Mouse (Mus musculus) layer of hippocampus, postnatal 36 days (tissue): ENCODE measurements around the gene Tshz2. TPM values are rescaled to one million over a fixed set of nuclear protein-coding genes. Genes with fewer than 3 reads are reported as not detected.

Experiments used
- DNase-seq, 2 experiments: peaks; one replicate each; pipeline ENCODE4 v3.0.0; 2022
- total RNA-seq, 2 experiments: library from RNA; stranded (reverse); gene quantifications; 2 replicates each; pipeline ENCODE4 v1.2.3; 2021

Tshz2 gene
- total RNA-seq, 2 experiments from 2014 or later, result 29.6 to 34.3 TPM

DNA sequence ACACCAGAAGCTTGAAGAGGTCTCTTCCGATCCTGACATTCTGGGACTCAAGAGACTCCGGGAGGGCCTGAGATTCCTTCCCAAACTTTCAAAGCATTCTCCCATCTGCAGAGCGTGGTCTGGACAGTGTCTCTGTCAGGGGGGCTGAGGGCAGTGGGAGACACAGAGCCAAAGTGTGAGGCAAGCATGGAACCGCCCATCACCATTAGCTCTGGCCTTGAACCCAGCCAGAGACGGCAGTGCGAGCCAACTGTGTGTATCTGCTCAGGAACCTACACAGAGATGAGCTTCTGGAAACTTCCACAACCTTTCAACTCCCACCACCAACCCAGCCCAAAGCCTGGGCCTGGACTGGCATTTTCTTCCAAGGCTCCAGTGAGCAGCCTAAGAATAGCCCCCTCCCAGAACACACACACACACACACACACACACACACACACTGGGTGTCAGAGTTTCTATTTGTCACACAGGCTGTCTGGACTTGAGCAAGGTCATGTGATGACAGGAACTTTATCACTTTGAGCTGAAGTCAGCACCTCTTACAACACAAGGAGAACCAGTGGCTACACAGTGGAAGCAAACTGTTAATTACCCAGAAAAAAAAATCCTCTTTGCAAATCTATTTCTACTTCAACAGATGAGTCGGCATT, 67.2 kb downstream of the Tshz2 start:
- DNase-seq, result no peak

DNA sequence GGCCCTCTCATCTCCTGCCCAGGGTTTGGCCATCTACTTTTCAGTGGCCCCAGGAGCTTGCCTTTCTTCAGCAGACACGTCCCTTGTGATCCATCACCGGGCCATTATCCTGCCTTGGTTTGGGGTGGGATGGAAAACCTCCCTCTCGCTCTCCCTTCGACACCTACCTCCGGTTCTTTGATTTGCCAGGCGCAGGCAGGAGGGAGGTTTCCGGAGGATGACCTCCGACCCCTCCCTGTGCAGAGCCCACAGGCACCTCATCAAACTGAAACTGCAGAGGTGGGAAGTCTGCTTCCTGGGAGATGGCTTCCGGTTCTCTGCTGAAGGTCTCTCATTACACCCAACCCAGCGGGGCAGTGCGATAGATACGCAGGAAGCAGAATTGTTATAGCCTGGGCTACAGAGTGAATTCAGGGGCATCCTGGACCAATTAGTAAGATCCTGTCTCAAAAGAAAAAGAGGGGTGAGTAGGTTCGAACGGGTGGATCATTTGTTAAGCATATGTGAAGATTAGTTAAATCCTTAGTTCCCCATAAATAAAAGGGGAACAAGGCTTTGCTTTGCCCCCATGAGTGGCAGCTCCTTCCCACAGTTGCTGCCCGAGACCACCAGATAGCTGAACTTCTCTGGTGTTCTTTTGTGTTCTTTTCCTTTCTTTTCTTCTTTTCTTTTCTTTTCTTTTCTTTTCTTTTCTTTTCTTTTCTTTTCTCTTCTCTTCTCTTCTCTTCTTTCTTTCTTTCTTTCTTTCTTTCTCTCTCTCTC, 70.1 kb downstream of the Tshz2 start:
- DNase-seq, result no peak

DNA sequence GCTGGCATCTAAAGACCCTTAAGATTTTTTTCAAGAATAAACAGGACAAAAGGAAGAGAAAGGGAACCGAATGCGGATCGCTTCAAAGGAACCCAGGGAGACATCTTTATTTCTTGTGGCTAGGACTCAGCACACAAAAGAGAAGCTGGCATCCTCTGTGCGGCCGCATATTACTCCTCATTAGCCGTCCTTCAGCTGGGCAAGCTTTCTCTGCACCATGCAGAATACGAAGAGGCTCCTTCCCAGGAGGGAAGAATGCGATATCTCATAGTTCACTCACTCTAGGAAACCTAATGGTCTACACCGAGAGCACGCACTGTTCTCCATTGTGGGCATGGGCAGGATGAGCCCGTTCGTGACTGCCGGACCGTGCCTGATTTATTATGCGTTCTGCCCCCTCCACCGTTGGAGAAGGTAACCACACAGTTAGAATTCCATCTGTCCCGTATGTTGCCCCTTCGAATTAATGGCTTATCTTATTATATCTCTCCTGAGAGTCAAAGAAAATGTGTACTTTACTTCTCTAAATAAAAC, 89.0 kb downstream of the Tshz2 start:
- DNase-seq, result no peak

DNA sequence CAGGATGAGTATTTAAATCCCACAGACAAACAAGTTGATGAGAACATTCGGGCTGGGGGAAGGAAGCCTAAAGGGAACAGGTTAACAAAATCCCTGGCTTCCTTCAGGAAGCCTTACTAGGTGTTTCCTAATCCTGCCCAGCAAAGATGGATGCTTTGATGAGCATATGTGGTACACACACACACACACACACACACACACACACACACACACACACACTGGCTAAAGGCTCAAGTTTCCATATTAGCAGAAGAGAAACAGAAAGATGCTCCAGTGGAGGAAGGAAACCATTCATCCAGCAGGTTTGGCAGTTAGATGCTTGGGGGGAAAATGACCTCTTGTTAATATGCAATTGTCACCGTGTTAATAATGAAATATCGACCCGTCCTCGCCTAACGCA, 89.5 kb downstream of the Tshz2 start:
- no peak for DNase-seq

DNA sequence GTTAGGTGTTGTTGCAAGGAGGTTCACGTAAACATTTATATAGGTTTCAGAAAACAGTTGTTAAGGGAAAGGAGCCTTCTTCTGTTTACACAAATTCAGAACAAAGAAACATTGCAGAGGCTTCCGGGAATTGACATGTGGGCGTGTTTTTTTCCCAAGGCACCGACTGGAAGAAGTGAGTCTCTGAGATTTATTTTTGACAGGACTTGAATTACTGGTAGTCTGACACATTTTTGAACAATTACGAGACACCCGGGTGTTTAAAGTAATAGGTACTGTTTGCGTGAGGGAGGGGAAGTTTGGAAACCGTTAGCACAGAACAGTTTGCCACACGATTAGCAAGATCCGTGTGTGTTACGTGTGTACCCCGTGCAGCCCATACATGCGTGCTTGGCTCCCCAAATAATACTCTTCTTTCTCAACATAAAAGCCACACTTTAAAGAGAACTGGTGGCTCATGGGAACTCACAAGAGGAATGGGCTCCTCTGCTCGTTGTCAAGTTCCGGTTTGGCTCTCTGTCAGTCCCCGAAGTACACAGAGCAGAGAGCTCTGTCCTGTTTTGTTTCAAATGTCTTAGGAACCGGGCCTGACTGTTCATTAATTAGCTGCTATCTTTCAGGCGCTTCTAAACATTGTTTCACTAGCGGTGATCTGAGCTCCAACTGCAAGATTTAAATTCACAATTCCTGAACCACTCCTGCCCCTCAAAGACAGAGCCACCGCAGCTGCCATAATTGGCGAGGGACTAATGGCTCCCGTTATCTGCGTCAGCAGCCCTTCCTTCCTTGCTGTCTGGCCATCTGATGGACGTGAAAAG, 91.0 kb downstream of the Tshz2 start:
- DNase-seq, result no peak

DNA sequence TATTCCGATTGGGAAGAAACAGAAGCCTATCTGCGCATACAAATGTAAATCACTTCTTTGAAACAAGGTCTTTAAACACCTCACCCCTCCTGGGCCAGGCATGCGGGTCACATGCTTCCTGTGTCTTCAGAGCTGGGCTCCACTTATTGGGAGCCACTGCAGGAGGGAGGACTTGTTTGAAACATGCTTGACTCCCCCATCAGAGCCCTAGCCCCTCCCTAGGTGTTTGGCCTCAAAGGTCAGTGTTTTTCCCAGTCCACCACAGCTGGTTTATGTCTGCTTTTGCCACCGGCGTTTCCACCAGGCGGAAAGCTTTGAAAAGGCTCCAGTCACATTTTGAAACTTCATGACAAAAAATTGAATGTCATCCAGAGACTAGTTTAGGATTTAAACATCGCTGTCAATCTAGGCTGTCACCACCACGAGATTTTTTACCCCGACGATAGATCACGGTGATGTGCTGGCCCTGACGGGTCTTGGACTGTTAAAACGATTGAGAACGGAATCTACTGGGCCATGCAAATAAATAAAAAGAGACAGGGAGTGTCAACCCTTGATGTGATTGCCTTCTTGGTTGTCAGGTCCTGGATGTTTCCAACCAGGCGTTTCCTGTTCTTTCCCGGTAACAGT, 96.0 kb downstream of the Tshz2 start:
- DNase-seq, result no peak

DNA sequence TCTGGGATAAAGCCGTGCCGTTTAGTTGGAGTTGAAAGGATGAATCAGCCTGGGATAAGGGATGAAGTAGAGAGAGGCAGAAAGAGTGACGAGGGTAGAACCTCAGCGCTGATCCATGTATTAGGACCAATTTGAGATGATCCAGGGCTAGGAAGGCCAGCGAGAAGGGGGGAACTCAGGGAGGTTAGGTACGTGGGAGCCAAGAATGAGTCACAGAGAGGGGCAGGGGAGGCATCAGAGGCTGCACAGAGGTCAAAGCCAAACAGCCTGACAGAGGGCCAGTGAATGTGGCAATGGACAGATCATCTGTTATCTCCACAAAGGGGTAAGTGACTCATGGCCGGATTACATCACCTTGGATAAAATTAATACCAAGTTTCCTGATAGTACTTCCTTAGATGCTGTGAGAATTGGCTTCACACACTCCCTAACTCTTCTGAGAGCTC, 97.8 kb downstream of the Tshz2 start:
- no peak for DNase-seq

DNA sequence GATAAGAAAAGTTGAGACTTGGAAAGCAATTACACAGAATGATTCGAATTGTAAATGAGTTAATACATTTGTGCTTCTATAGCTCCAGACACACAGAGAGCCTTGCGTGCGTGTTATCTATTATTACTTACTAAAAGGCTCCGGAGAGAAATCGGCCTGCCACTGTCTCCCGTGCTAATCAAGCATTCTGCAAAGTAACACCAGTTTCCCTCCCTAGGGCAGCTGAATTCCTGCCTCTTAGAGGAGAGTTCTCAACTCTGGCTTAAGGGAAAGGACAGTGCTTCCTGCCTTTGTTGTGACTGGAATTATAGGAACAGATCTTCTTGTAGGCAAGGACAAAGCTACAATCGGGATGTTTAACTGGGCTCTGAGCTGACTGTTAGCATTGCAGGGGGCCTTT, 101.2 kb downstream of the Tshz2 start:
- no peak for DNase-seq

DNA sequence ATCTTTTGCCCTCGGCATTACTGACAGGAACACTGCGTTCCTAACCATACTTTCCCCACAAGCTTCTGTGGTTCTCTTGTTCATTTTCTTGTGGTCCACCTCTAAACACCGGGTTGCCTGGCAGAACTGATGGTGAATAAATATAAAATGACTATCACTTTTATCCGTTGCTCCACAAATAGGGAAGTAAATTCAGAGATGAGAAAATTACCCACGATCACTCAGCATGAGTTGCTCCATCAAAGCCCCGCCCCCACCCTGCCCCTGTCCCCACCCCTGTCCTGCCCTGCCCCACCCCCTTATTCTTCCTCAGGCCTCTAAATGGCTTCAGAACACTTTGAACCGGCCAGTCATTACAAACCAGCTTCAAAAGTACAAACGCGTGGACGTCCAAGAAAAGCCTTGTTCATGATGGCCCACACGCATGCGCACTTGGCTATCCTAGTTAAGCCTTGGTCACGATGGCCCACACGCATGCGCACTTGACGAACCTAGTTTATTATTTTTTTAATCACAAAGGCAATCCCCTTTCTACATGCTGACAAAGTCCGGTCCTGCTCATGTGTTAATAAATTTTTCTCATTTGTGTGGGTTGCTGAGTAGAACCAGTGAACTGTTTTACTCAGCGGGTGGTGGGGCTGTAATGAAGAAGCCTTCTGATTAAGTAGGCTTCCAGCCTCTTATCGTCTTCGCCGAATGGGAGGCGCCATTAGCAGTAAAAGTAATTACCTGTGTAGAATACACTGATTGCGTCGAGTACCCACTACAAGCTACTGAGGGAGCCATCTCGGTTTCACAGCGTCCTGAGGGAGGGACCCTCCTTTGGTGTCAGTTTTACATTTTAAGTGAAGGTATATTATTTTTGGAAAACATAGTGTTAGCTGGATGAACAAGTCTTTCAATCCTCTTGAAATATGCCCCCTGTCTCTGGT, 102.9 kb downstream of the Tshz2 start:
- no peak for DNase-seq

DNA sequence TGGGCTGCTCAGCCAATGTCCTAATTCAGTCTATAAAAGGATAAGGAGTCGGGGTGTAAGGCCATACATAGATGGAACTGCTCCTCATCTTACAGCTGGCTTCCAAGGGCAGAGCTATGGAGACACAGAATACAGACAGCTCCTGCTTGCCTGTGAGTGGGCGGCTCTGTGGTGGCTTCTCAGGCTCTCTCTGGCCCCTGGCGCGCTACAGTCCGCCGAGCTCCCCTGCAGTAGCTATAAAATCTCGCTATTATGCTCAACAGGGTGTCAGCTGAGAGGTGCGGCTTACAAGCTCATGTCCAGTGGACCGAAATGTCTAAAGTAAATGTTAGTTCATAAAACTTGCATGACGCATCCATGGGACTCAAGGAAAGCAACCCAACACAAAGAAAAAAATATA, 108.2 kb downstream of the Tshz2 start:
- no peak for DNase-seq

DNA sequence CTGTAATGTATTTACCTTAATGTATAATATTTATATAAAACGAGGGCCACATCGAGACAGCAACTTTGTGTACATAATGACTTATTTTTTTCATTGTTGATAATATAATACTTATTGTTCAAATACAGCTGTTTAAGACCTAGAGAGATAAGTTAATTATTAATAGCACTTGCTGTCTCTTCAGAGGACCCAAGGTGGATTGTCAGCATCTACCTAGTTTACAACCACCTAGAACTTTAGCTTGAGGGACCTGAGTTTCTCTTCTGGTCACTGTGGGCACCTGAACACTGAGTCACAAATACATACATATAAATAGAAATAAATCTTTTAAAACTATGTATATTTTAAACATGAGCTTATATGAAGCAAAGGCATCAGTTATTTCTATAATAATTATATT, 110.0 kb downstream of the Tshz2 start:
- no peak for DNase-seq

DNA sequence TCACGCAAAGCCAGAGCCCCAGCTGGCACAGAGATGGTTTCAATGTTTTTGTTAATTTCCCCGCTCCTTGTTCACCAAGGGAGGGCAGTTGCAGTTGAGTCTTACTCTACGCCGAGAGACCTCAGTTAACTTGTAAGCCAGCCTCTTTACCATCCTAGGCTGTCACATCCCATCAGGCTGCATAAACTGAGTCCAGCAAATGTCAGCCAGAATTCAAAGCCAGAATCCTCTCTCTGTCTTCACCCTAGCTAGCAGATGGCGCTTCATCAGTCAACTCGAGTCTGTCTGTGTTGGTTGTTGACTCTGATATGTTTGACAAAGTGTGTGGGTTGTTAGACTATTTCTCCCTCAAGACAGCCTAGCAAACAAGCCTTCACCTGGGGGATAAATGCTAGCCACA, 110.5 kb downstream of the Tshz2 start:
- DNase-seq, result peak in 1 of 2 experiments; percentile 8

DNA sequence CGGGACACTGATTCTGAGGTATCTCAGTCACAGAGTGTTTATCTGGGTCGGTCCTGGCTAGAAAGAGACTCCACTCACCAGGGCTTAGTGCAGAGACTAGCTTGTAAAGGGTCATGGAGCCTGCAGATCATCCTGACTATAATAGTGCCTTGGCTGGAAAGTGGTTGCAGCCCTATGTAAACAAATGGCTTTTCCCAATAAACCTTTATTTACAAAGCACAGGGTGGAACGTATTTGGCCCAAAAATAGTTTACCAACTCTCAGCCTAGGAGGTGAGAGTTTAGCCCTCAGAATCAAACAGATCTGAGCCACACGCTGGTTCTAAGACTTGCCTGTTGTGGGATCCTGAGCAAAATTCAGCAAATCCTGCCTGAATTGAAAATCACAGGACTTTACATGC, 111.1 kb downstream of the Tshz2 start:
- DNase-seq, result no peak

DNA sequence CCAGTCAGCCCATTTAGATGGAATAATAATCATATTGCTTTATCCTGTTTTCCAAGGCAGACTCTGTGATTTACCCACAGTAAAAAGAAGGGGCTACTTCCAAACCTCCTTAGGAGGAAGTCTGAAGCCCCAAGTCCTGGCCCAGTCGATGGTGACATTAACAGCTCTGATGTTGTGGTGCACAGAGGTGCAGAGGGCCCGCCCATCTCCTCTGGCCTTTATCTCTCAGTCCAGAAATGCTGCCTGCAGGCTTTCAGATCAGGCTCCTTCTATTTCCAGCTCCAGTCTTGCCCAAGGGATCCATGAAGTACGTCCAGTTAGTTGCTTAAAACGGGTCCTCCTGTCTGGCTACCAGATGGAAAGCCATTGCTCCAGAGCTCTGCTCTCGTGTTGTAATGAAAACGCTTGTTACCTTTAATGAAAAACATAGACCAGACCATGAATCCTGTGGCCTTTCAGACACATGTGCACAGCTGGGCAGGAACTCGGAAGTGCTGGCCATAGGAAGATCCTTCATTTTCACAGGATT, 114.4 kb downstream of the Tshz2 start:
- DNase-seq, result no peak

DNA sequence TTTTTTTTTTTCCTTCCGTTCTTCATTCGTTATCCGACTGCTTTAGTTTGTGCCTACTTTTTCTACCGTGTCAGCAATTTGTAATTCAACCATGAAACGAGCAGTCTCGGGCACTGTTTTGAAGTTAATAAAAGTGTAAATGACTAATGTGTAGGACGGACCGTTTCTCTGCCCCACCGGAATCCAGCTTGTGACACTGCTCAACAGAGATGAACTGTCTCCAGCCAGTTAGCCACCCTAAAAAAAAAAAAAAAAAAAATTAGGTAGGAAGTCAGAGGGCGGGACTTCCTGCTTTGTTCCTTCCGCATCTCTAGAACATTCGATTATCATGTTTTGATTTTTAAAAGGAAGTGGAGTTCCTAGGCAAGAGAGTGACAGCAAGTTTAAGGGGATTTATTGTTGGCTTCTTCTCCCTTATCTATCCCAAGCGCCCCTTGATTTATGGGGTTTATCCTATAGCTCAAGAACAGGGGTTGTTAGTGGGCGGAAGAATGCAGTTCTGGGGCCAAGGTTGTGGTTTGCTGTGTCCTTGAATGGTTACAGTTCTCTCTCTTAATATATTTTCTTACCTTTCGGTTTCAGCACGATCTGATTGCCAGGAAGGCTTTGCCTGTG, 116.6 kb downstream of the Tshz2 start:
- DNase-seq, result no peak

DNA sequence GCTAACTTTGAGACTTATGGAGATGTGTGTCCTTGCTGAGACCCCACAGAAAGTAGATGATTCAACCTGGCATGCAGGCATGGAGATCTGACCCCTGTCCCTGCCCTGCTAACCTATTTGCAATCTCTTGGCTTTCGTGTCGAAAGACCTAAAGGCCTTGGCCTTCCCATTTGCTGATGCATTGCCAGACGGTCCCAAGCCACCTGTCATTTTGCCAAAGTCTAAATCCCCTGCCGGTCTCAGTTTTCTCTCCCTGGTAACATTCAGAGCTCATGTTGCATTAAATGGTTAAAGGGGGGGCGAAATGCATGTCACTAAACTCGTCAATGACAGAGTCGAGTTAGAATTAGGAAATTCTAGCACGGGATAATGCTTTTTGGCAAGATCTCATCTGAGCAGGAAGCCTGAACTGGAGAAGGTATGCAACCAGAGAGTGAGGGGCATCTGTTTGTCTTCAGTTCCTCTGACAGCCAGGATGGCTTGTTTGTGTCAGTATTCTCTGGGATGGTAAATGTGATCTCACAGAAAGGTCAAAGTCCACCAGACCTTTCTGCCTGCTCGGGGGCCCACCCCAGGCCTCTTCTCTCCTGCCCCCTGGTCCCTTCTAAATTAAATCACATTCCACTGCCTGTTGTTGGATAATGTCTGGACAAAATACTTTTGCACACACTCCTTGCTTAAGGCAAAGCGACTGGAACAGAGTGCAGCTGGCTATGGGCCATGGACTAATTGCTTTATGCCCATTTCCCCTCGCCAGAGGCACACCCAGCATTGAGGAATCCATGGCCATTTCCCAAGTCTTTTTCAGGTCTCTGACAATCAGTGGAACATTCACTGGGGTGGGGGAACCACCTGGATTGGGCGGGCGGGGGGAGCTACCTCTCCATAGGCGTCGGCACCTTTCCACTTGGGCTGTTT, 118.0 kb downstream of the Tshz2 start:
- DNase-seq, result no peak

DNA sequence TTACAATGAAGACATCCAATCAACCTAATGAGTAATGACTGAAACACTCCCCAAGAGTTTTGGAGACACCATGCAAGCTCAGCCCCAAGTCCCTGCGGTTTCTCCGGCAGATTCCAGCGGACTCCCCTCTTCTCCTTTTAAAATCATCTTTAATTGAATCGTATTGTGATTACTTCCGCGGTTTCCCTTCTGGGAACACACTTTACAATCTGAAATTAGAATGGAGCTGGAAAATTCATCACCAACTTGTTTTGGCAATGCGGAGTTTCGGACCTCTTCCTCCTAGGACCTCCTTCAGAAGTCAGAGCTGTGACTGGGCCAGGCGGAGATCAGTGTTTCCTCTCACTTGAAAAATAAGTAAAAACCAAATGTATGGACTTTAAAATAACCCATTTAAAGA, 119.3 kb downstream of the Tshz2 start:
- no peak for DNase-seq

DNA sequence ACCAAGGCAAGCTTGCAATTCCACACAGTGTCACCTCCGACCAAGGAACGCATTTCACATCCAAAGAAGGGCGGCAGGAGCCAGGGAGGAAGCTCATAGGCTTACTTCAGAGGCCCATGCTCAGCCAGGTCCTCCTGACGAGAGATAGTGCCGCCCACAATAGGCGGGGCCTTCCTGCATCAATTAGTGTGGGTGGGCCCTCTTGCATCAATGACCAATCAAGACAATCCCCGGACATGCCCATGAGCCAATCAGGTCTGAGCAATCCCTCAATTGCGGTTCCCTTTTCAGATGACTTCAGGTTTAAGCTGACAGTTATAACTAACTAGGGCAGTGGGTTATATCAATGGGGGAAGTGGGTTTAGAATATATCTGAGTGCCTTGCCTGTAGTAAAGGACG, 120.6 kb downstream of the Tshz2 start:
- DNase-seq, result no peak

DNA sequence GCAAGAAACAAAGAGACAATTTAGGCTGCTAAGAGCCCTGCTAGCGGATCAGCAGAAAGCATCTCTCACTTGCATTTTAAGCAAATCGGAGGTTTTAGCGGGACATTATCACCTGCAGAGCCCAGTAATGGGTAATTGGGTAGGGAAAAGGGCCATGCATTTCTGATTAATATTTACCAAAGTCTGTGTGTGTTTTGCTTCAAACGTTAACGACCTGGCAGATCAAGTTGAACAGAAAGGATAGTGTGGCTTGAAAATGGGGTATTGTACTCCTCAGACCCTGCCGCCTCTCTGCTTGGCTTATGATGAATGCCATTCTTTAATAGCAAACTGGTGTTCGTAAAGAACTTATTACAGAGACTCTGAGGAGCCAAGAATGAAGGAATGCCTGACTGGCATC, 122.3 kb downstream of the Tshz2 start:
- DNase-seq, result no peak

DNA sequence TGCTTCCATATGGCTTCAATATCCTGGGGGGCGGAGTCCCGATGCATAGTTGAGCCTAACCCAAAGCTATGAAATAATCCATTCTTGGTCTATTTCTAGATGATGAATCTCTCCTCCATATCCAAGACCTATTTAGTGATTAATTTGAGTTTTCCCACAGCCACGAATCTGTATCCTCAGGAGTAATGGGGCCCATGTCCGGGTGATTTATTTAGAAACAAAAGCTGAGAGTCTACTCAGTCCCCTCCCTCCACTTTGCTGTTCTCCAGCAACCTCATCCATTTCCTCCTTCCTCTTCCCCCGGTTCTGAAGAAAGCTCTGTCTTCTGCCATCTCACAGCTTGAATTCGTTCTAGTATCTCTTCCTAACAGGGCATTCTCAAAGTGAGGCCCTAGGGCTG, 125.3 kb downstream of the Tshz2 start:
- no peak for DNase-seq
